In genomic region chr10:61178687-61179086, GRCm38 (mm10) we compare ENCODE assay signal across 37 mouse cellular contexts. TPM values are rescaled to one million over a fixed set of nuclear protein-coding genes. Genes with fewer than 3 reads are reported as not detected.
"Had no signal": no experiment of that assay in that cellular context is flagged by ENCODE, and none has a peak within 500 bp of the region (broad histone marks: within the 10 kb centered on the region; RNA-seq: fewer than 3 reads in every experiment).

No protein-coding gene starts in this region.

- H3K4me2 ChIP-seq: limb, embryonic 12.5 days; limb, embryonic 13.5 days; limb, embryonic 15.5 days; liver, embryonic 11.5 days; liver, embryonic 12.5 days; liver, embryonic 13.5 days; liver, embryonic 15.5 days; lung, embryonic 14.5 days; lung, embryonic 15.5 days; midbrain, embryonic 11.5 days; midbrain, embryonic 12.5 days; midbrain, embryonic 13.5 days; midbrain, embryonic 15.5 days; neural tube, embryonic 12.5 days had no signal

- H3K27me3 ChIP-seq: lung, embryonic 15.5 days; midbrain, embryonic 13.5 days; midbrain, embryonic 15.5 days had no signal

- H3K9ac ChIP-seq: limb, embryonic 12.5 days; limb, embryonic 13.5 days; limb, embryonic 15.5 days; liver, embryonic 12.5 days; liver, embryonic 13.5 days; liver, embryonic 14.5 days; liver, embryonic 15.5 days; liver, postnatal 0 days; lung, embryonic 14.5 days; lung, embryonic 15.5 days; midbrain, embryonic 12.5 days; midbrain, embryonic 13.5 days; midbrain, embryonic 15.5 days; neural tube, embryonic 12.5 days had no signal

- H3K4me1 ChIP-seq: liver, embryonic 12.5 days; liver, embryonic 15.5 days; midbrain, embryonic 13.5 days; midbrain, embryonic 15.5 days had no signal

- H3K4me3 ChIP-seq: limb, embryonic 12.5 days; limb, embryonic 13.5 days; limb, embryonic 15.5 days; liver, embryonic 12.5 days; liver, embryonic 13.5 days; liver, embryonic 15.5 days; lung, embryonic 15.5 days; megakaryocyte, embryonic 14.5 days; midbrain, embryonic 10.5 days; midbrain, embryonic 12.5 days; midbrain, embryonic 13.5 days; midbrain, embryonic 15.5 days; myocyte; neural tube, embryonic 12.5 days had no signal

- H3K27ac ChIP-seq: limb, embryonic 12.5 days; limb, embryonic 13.5 days; limb, embryonic 15.5 days; liver, embryonic 12.5 days; liver, embryonic 13.5 days; liver, embryonic 14.5 days; liver, embryonic 15.5 days; lung, embryonic 15.5 days; macrophage; midbrain, embryonic 10.5 days; midbrain, embryonic 12.5 days; midbrain, embryonic 13.5 days; midbrain, embryonic 15.5 days; neural tube, embryonic 12.5 days had no signal

- H3K9me3 ChIP-seq: limb, embryonic 12.5 days; limb, embryonic 13.5 days; limb, embryonic 15.5 days; liver, embryonic 12.5 days; liver, embryonic 13.5 days; liver, embryonic 15.5 days; lung, embryonic 15.5 days; megakaryocyte, embryonic 14.5 days; midbrain, embryonic 10.5 days; midbrain, embryonic 12.5 days; midbrain, embryonic 13.5 days; midbrain, embryonic 15.5 days; neural tube, embryonic 12.5 days had no signal

- DNase-seq: left cerebral cortex, postnatal 4 days; liver; liver, embryonic 13.5 days; liver, postnatal 0 days; lung, adult 18-20 months; lung, adult 2 months; lung, embryonic 14.5 days; lung, postnatal 10 days; lung, postnatal 14 days; lung, postnatal 36 days; lung, postnatal 4 days; midbrain, embryonic 14.5 days had no signal

- H3K36me3 ChIP-seq: limb, embryonic 12.5 days; limb, embryonic 13.5 days; limb, embryonic 15.5 days; liver, embryonic 12.5 days; liver, embryonic 13.5 days; liver, embryonic 15.5 days; lung, embryonic 15.5 days; midbrain, embryonic 10.5 days; midbrain, embryonic 12.5 days; midbrain, embryonic 13.5 days; midbrain, embryonic 15.5 days; neural tube, embryonic 12.5 days had no signal

RNA-seq across cellular contexts. Expression of gene Tbata, which starts 6.9 kb away (rescaled TPM):
- total RNA-seq: liver, adult 2 months; megakaryocyte progenitor cell, adult 5-6 weeks; megakaryocyte, adult 5-6 weeks; megakaryocyte-erythroid progenitor cell, adult 5-6 weeks; monocyte, adult 5-6 weeks had no signal
- polyA plus RNA-seq: limb, embryonic 11.5 days; limb, embryonic 12.5 days; limb, embryonic 13.5 days; liver, adult 2 months; liver, embryonic 11.5 days; liver, embryonic 12.5 days; liver, embryonic 13.5 days; liver, embryonic 14.5 days; liver, embryonic 15.5 days; liver, embryonic 16.5 days; liver, postnatal 0 days; macrophage; midbrain, embryonic 10.5 days; midbrain, embryonic 11.5 days; midbrain, embryonic 12.5 days; midbrain, embryonic 14.5 days; midbrain, embryonic 15.5 days; myocyte; neural tube, embryonic 11.5 days had no signal
